Mouse (Mus musculus) heart, embryonic 13.5 days (tissue): ENCODE results near the gene Csrnp3. TPM values are rescaled to one million over a fixed set of nuclear protein-coding genes. Genes with fewer than 3 reads are reported as not detected.
"Not testable (repeated sequence)": the region's sequence is repeated elsewhere in the genome, so short reads cannot be mapped to it uniquely, and the experiment has no call there.

Source experiments
- ATAC-seq: fragments of 200-750 bp; cut with Nextera tagmentation; 2 replicates; pipeline ENCODE4 v1.8.0; 2017; ENCODE audit warnings: moderate TSS enrichment; ENCODE audit not compliant: insufficient number of reproducible peaks, low FRiP score, low TSS enrichment; ENCODE audit errors: extremely low read depth
- H3K27ac ChIP-seq: fragments of 300-500 bp; sonication (generic); replicated peaks from 2 replicates; pipeline ENCODE4 v1.5.1; 2015; ENCODE audit warnings: moderate library complexity, mild to moderate bottlenecking, inconsistent platforms
- H3K27me3 ChIP-seq: fragments of 300-500 bp; sonication (generic); replicated peaks from 2 replicates; pipeline ENCODE4 v1.6.1; 2015; ENCODE audit warnings: mild to moderate bottlenecking, inconsistent platforms
- H3K36me3 ChIP-seq: fragments of 300-500 bp; sonication (generic); 2 replicates; pipeline ENCODE4 v1.6.1; 2015; ENCODE audit warnings: mild to moderate bottlenecking, inconsistent platforms
- H3K4me1 ChIP-seq: fragments of 300-500 bp; sonication (generic); 2 replicates; pipeline ENCODE4 v1.6.1; 2015; ENCODE audit warnings: inconsistent platforms
- H3K4me2 ChIP-seq: fragments of 300-500 bp; sonication (generic); 2 replicates; pipeline ENCODE4 v1.6.1; 2015; ENCODE audit warnings: inconsistent platforms, mild to moderate bottlenecking, moderate library complexity
- H3K4me3 ChIP-seq: fragments of 300-500 bp; sonication (generic); 2 replicates; pipeline ENCODE4 v1.5.1; 2015; ENCODE audit warnings: moderate library complexity, mild to moderate bottlenecking, inconsistent platforms
- H3K9ac ChIP-seq: fragments of 300-500 bp; sonication (generic); 2 replicates; pipeline ENCODE4 v1.6.1; 2015; ENCODE audit warnings: inconsistent platforms, mild to moderate bottlenecking, moderate library complexity
- H3K9me3 ChIP-seq: fragments of 300-500 bp; sonication (generic); 2 replicates; pipeline ENCODE4 v1.6.1; 2016; ENCODE audit warnings: inconsistent platforms
- WGBS: fragments of 180-500 bp; shearing (Covaris S2); methylation state at CpG from one replicate; pipeline ENCODE4 v1.1.7; 2015; ENCODE audit warnings: mixed read lengths; 5-methylcytosine and 5-hydroxymethylcytosine counted together
- polyA plus RNA-seq: library from polyadenylated mRNA; unstranded; fragments of >200 nt; fragmentation: Nextera tagmentation; extraction: Ambion mirVana; gene quantifications from 2 replicates; pipeline ENCODE4 v1.2.1, GENCODE M21; 2015

The Csrnp3 gene
- 0.37 and 0.53 TPM in 2 replicates for polyA plus RNA-seq

GRCm38 (mm10) chr2:65845551-65845950 lies at the start of gene Csrnp3:
Gene Csrnp3, plus strand, starts transcription at chr2:65845767.
- Histone ChIP-seq H3K9ac (peak within 1 kb of the TSS; percentile 63), H3K4me3 (peak within 1 kb of the TSS; percentile 54), H3K36me3 (no peaks in the 10 kb centered on the region), H3K4me1 (peaks cover 8% of the 10 kb centered on the region), H3K4me2 (peak within 1 kb of the TSS; percentile 81), H3K9me3 (no peaks in the 10 kb centered on the region), H3K27me3 (no peaks in the 10 kb centered on the region), H3K27ac (no peak within 1 kb of the TSS)
- 2% methylated on average over 6 of the region's 6 CpGs for WGBS
- ATAC-seq, result no peak

DNA sequence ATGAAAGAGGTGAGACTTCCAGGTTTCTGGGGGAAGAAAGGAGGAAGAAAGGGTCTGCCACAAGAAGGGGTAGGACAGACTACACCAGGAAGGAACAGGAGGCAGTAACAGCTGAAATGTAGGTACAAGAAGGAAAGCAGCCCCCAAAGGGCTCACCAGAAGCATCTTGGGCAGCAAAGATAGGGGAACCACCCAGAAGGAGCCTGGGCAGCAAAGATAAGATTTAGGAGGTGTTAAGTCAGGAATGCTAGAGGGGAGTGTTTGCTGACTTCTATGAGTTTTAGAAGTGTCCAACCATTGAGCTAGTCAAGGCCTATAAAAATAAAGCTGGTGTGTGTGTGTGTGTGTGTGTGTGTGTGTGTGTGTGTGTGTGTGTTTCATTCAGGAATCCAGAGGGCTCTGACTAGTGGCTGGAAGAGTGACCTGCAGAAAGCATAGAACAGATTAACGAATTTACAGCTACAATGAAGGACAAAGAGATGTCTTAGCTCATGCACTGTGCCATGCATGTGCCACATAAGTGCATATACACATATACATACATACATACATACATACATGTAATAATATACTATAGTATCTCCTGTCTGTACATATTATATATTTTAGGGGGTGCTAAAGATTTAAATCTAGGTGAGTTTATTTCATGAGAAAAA lies 44.4 kb upstream of the Csrnp3 start:
- no peak overlapping the region for H3K27ac ChIP-seq
- H3K27me3 ChIP-seq, result no peaks in the 10 kb centered on the region
- no peaks in the 10 kb centered on the region for H3K4me1 ChIP-seq
- no peaks in the 10 kb centered on the region for H3K36me3 ChIP-seq
- peaks cover 7% of the 10 kb centered on the region; the same call in 1 of the 2 replicates for H3K9me3 ChIP-seq
- H3K4me3 ChIP-seq, result no peak overlapping the region
- peak; percentile 37; the same call in 1 of the 2 replicates for ATAC-seq
- H3K4me2 ChIP-seq, result no peak overlapping the region
- 62% methylated on average over 1 of the region's 1 CpGs for WGBS
- no peak overlapping the region for H3K9ac ChIP-seq

DNA sequence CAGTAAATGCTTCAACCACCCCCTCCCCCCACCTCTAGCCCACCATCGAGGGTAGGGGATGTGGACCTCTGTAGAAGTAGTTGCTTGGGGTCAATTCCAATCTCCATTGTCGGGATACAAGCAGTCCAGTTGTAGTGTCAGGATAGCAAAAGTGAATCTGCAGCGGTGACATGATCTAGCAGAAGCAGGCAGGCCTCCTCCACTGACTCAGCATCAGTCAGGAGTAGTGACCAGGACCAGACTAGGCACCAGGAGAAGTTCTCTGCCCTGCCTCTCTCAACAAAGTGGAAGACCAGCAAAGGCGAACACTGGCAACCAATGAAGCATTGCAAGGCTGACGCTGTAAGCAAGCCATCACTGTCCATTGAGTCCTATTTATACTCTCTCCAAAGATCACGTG lies 39.0 kb upstream of the Csrnp3 start:
- no peak overlapping the region for H3K4me3 ChIP-seq
- no peaks in the 10 kb centered on the region for H3K9me3 ChIP-seq
- no peak overlapping the region for H3K4me2 ChIP-seq
- 82% methylated on average over 6 of the region's 6 CpGs for WGBS
- H3K4me1 ChIP-seq, result no peaks in the 10 kb centered on the region
- no peak for ATAC-seq
- H3K27ac ChIP-seq, result no peak overlapping the region
- no peak overlapping the region for H3K9ac ChIP-seq
- no peaks in the 10 kb centered on the region for H3K27me3 ChIP-seq
- H3K36me3 ChIP-seq, result no peaks in the 10 kb centered on the region

- H3K9ac ChIP-seq, H3K4me2 ChIP-seq, H3K9me3 ChIP-seq, H3K27ac ChIP-seq, H3K4me1 ChIP-seq, H3K27me3 ChIP-seq, ATAC-seq, H3K4me3 ChIP-seq, H3K36me3 ChIP-seq: not testable (repeated sequence)
- 82% methylated on average over 6 of the region's 6 CpGs for WGBS
Observed at GRCm38 (mm10) chr2:65811203-65811602, 34.4 kb upstream of the Csrnp3 start.

DNA sequence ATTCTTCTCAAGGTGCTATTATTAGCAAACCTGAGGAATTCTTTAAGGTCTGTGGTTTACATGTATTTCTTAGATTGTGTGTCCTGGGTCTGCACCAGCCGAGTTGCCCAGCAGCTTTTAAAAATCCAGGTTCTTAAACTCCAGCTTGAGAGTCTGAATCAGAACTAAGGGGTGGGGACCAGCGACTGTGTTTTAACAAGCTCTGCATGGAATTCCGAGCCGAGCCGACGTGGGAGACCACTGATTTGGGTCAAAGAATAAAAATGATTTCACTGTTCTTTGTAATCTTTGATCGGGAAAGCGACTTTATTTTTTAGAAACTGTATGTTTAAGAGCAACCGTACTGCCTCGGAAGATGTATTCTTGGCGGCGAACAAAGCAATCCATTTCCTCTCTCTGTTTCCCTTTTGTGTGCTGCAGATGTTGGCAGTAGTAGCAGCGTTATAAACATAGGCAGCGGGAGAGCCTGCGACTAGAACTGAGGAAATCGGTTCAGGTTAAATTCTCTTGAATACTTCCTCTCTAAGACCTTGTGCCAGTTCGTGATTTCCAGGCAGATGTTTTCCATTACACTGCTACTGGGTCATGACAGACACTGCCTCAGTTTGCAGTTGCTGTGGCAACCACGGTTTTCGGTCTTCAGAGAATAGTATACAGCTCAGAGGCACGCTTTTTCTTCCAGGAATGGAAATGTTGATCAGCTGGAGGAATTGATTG lies 27.3 kb upstream of the Csrnp3 start:
- peak overlapping the region; percentile 46 for H3K4me2 ChIP-seq
- no peak overlapping the region for H3K9ac ChIP-seq
- H3K4me1 ChIP-seq, result no peaks in the 10 kb centered on the region
- no peaks in the 10 kb centered on the region for H3K36me3 ChIP-seq
- 41% methylated on average over 20 of the region's 20 CpGs for WGBS
- H3K27ac ChIP-seq, result peak overlapping the region; percentile 33; the same call in 1 of the 2 replicates
- H3K9me3 ChIP-seq, result no peaks in the 10 kb centered on the region
- no peaks in the 10 kb centered on the region for H3K27me3 ChIP-seq
- peak overlapping the region; percentile 38 for H3K4me3 ChIP-seq
- no peak; the same call in 1 of the 2 replicates for ATAC-seq

DNA sequence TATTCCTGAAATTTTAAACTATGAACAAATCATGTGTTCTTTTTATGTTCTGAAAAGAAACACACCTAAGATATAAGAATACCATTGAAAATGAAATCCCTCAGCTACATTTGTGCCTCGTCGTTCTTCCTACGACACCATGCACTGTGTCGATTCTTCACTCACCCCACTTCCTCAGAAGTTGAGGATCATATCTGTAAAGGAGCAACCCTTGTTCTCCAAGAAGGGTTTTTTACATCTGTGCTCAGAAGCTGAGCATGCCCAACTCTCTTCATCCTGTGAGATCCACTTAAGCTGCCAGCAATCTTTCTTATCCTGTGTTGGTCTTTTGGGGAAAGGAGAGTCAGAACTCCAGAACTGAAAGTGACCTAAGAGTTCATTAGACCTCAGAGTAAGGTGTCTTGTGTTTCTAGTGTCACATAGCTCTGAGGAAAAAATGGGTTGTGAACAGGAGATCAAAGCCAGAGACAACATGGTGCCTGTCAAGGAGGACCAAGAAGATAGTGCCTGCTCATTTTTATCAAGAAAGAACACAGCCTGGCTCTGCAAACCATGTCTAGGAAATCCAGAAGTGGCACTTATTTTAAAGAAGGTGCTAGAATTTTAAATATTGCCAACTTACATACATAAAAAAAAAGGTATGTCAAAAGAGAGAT lies 25.3 kb upstream of the Csrnp3 start:
- 77% methylated on average over 4 of the region's 4 CpGs for WGBS
- Histone ChIP-seq H3K36me3 (no peaks in the 10 kb centered on the region), H3K9ac (no peak overlapping the region), H3K27ac (no peak overlapping the region), H3K4me1 (no peaks in the 10 kb centered on the region), H3K27me3 (no peaks in the 10 kb centered on the region), H3K9me3 (no peaks in the 10 kb centered on the region), H3K4me2 (no peak overlapping the region), H3K4me3 (no peak overlapping the region)
- ATAC-seq, result no peak

DNA sequence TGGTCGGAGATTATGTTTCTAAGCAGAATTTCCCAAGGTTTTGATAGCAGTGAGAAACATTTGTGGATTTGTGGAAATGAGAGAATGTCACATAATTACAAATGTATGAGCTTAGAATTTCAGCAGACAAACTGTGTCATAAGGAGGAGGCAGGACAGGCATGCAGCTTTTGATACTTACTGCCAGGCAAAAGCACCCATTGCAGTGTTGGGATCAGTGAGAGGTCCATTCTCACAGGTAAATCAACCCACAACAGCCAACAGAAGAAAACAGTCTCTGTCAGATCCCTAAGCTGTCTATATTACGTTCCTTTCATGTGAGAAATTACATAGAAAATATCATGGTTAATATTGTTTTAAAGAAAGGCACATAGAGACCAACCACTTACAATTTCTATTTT lies 19.3 kb upstream of the Csrnp3 start:
- no peaks in the 10 kb centered on the region for H3K9me3 ChIP-seq
- no peaks in the 10 kb centered on the region for H3K27me3 ChIP-seq
- H3K27ac ChIP-seq, result no peak overlapping the region
- H3K4me2 ChIP-seq, result no peak overlapping the region
- no peak for ATAC-seq
- H3K9ac ChIP-seq, result no peak overlapping the region
- no peak overlapping the region for H3K4me3 ChIP-seq
- no peaks in the 10 kb centered on the region for H3K4me1 ChIP-seq
- WGBS, result 81% methylated on average over 2 of the region's 2 CpGs
- no peaks in the 10 kb centered on the region for H3K36me3 ChIP-seq

DNA sequence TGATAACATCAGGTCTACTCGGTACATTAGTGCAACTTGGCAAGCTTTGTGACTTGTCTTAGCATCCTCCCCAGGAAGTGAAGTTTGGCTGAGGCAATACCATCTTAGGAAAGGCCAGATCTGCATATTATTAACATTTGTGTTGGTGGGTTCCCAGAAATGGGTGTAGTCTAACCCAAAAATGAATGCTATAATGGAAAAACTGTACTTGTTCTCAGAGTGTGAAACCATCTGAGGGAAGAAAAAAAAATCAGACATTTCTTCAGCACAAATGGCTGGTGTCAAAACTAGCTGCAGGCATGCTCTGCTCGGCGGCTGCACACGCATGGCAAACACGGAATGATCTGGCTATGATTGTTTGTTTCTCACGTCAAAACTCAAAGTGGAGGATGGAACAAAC lies 18.8 kb upstream of the Csrnp3 start:
- Histone ChIP-seq H3K36me3 (no peaks in the 10 kb centered on the region), H3K4me2 (no peak overlapping the region), H3K27me3 (no peaks in the 10 kb centered on the region), H3K9me3 (no peaks in the 10 kb centered on the region), H3K9ac (no peak overlapping the region), H3K4me3 (no peak overlapping the region), H3K27ac (no peak overlapping the region), H3K4me1 (no peaks in the 10 kb centered on the region)
- 77% methylated on average over 6 of the region's 6 CpGs for WGBS
- ATAC-seq, result no peak

DNA sequence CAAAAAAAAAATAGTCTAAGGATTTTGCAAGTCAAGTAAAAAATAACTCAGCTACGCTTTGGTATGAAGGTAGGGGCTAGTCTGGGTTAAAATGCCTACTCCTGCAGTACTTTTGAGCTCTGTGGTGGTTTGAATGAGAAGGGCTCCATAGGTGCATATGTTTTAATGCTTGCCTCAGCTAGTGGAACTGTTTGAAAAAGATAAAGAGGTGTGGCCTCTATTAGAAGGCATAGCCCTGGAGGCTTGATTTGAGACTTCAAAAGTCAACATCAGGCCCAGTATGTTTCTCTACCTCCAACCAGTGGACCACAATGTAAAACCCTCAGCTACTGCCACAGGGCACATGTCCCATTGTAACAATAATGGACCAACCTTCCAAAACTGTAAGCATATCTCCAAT lies 16.9 kb upstream of the Csrnp3 start:
- WGBS, result 86% methylated on average over 1 of the region's 1 CpGs
- Histone ChIP-seq H3K4me2 (no peak overlapping the region), H3K27me3 (no peaks in the 10 kb centered on the region), H3K4me1 (no peaks in the 10 kb centered on the region), H3K9ac (no peak overlapping the region), H3K9me3 (no peaks in the 10 kb centered on the region), H3K36me3 (no peaks in the 10 kb centered on the region), H3K27ac (no peak overlapping the region), H3K4me3 (no peak overlapping the region)
- ATAC-seq, result no peak

- Histone ChIP-seq H3K9ac (no peak overlapping the region), H3K4me3 (no peak overlapping the region), H3K9me3 (no peaks in the 10 kb centered on the region), H3K27ac (no peak overlapping the region), H3K36me3 (no peaks in the 10 kb centered on the region), H3K4me2 (no peak overlapping the region), H3K4me1 (no peaks in the 10 kb centered on the region), H3K27me3 (no peaks in the 10 kb centered on the region)
- no peak for ATAC-seq
- WGBS, result 79% methylated on average over 11 of the region's 11 CpGs
Observed at GRCm38 (mm10) chr2:65832738-65833395, 12.7 kb upstream of the Csrnp3 start.

GRCm38 (mm10) chr2:65833421-65833820 lies 12.1 kb upstream of the Csrnp3 start:
- no peak overlapping the region for H3K4me2 ChIP-seq
- H3K4me1 ChIP-seq, result no peaks in the 10 kb centered on the region
- WGBS, result 77% methylated on average over 7 of the region's 7 CpGs

More at GRCm38 (mm10) chr2:65833421-65833820, 12.1 kb upstream of the Csrnp3 start:
- H3K27me3 ChIP-seq, result no peaks in the 10 kb centered on the region
- H3K27ac ChIP-seq, result no peak overlapping the region
- H3K36me3 ChIP-seq, result no peaks in the 10 kb centered on the region
- H3K4me3 ChIP-seq, result no peak overlapping the region
- no peaks in the 10 kb centered on the region for H3K9me3 ChIP-seq
- no peak overlapping the region for H3K9ac ChIP-seq
- ATAC-seq, result no peak
